Mouse (Mus musculus): ENCODE results near the gene St6gal1. TPM values are rescaled to one million over a fixed set of nuclear protein-coding genes. Genes with fewer than 3 reads are reported as not detected.

Gene St6gal1
- polyA plus RNA-seq, 1 experiment from 2014 or later = 15.1 TPM

DNA sequence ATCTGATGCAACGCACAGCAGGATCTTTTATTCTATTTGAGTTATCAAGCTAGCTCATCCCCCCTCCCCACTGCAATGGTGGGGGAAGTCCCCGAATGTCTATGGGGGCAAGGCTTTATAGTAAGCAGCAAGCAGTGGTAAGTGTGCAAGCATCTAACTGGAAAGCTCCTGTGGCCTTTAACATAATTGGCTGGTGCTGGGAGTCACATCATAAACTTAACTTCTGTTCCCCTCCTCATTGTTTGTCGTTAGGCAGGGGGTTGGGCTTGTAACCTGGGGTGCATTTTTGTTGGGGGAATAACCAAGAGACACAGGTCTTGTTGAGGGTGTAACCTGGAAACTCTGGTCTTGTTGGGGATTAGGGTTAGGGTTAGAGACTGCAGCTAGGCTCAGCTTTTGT, 3.9 kb downstream of the St6gal1 start:
- no peak for ATAC-seq
- Histone ChIP-seq H3K27me3 (replicated peaks; ENCODE audit: control insufficient read depth, insufficient read depth, low read length) (0 out of 2 replicates have a peak, but pooled peaks cover 2% of the 10 kb centered on the region), H3K4me2 (ENCODE audit: low read depth, low read length) (no peak overlapping the region), H3K27ac (ENCODE audit: low read length) (no peak overlapping the region), H3K4me1 (ENCODE audit: control insufficient read depth, insufficient read depth, low read length) (peaks cover 23% of the 10 kb centered on the region), H3K4me3 (ENCODE audit: low read length) (no peak overlapping the region), H3K36me3 (ENCODE audit: control insufficient read depth, insufficient read depth, low read length) (no peaks in the 10 kb centered on the region), H3K9ac (ENCODE audit: low read depth, low read length) (no peak overlapping the region), H3K9me3 (ENCODE audit: control insufficient read depth, low read length) (no peaks in the 10 kb centered on the region)
- WGBS = 46% methylated on average over 3 of the region's 3 CpGs

DNA sequence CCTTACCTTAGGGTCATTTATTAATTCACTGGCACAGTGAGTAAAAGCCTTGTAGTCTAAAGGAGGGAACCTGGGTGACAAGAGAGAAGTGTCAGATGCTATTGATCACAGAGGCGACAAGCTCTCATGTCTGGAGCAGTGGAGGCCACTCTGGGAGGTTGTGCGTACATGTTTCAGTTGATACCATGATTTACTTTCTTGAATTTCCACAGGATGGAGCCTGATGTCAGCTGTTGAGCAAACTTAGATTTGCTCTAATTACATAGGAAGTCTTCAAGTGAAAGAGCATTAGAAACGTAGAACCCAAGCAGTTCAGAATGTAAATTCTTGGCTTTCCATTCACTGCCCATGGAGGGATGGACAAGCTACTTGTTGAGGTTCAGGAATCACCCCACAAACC, 5.4 kb downstream of the St6gal1 start:
- Histone ChIP-seq H3K27me3 (replicated peaks; ENCODE audit: control insufficient read depth, insufficient read depth, low read length) (no peaks in the 10 kb centered on the region), H3K9ac (ENCODE audit: low read depth, low read length) (no peak overlapping the region)
- WGBS = 76% methylated on average over 3 of the region's 3 CpGs

DNA sequence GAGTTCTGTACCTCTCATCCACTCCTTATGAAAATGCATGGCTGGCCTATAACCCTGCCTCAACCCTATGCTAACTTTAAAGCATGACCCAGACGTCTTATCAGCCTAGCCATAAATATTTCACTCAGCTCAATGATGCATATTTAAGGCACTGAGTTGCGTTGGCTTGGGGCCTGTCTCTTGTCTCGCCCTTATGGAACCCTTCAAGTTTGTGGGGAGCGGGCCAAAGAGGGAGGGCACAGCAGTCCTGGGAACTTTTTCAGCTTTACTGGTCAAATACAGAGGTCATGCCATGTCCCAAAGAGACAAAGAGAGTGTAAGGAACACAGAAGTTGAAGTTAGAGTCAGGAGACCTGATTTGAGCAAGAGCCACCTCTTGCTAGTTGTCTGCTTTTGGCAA, 6.6 kb downstream of the St6gal1 start:
- H3K4me1 ChIP-seq (ENCODE audit: control insufficient read depth, insufficient read depth, low read length) = peaks cover 16% of the 10 kb centered on the region; the same call in 1 of the 2 replicates
- H3K9me3 ChIP-seq (ENCODE audit: control insufficient read depth, low read length) = no peaks in the 10 kb centered on the region
- WGBS = 46% methylated on average over 4 of the region's 4 CpGs
- no peak for ATAC-seq
- no peak overlapping the region for H3K4me2 ChIP-seq (ENCODE audit: low read depth, low read length)
- H3K4me3 ChIP-seq (ENCODE audit: low read length) = no peak overlapping the region
- H3K27ac ChIP-seq (ENCODE audit: low read length) = no peak overlapping the region
- no peaks in the 10 kb centered on the region for H3K36me3 ChIP-seq (ENCODE audit: control insufficient read depth, insufficient read depth, low read length)
- H3K9ac ChIP-seq (ENCODE audit: low read depth, low read length) = no peak overlapping the region
- H3K27me3 ChIP-seq (replicated peaks; ENCODE audit: control insufficient read depth, insufficient read depth, low read length) = no peaks in the 10 kb centered on the region

More for the DNA sequence above, 5.4 kb downstream of the St6gal1 start:
- no peak overlapping the region for H3K4me3 ChIP-seq (ENCODE audit: low read length)
- no peaks in the 10 kb centered on the region for H3K36me3 ChIP-seq (ENCODE audit: control insufficient read depth, insufficient read depth, low read length)
- no peak overlapping the region for H3K27ac ChIP-seq (ENCODE audit: low read length)
- ATAC-seq = no peak
- no peaks in the 10 kb centered on the region for H3K9me3 ChIP-seq (ENCODE audit: control insufficient read depth, low read length)
- H3K4me2 ChIP-seq (ENCODE audit: low read depth, low read length) = no peak overlapping the region
- H3K4me1 ChIP-seq (ENCODE audit: control insufficient read depth, insufficient read depth, low read length) = peaks cover 16% of the 10 kb centered on the region; the same call in 1 of the 2 replicates

DNA sequence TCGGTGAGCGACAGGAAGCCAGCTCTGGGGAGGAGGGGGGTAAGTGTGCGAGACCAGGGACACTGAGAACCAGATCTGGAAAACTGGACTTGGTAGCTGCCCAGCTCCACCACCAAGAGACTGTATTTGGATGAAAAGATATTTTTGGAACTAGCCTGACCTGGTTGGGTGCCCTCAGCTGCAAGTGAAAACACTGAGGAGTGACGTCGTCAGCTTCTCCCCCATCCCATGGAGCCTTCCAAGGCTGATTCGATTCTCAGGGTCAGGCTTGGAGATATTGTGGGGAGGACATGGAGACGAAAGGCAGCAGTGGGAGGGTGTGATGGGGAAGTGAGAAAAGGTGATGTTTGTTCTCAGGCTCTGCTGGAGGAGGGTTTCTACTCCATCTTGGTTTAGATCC, 8.2 kb downstream of the St6gal1 start:
- Histone ChIP-seq H3K27me3 (replicated peaks; ENCODE audit: control insufficient read depth, insufficient read depth, low read length) (no peaks in the 10 kb centered on the region), H3K9me3 (ENCODE audit: control insufficient read depth, low read length) (no peaks in the 10 kb centered on the region), H3K4me1 (ENCODE audit: control insufficient read depth, insufficient read depth, low read length) (peaks cover 16% of the 10 kb centered on the region), H3K4me2 (ENCODE audit: low read depth, low read length) (no peak overlapping the region), H3K27ac (ENCODE audit: low read length) (0 out of 2 replicates have a peak overlapping the region, but pooled peaks have one; percentile 9), H3K9ac (ENCODE audit: low read depth, low read length) (no peak overlapping the region), H3K36me3 (ENCODE audit: control insufficient read depth, insufficient read depth, low read length) (no peaks in the 10 kb centered on the region), H3K4me3 (ENCODE audit: low read length) (no peak overlapping the region)
- ATAC-seq = no peak; the same call in 1 of the 2 replicates
- 51% methylated on average over 7 of the region's 7 CpGs for WGBS

DNA sequence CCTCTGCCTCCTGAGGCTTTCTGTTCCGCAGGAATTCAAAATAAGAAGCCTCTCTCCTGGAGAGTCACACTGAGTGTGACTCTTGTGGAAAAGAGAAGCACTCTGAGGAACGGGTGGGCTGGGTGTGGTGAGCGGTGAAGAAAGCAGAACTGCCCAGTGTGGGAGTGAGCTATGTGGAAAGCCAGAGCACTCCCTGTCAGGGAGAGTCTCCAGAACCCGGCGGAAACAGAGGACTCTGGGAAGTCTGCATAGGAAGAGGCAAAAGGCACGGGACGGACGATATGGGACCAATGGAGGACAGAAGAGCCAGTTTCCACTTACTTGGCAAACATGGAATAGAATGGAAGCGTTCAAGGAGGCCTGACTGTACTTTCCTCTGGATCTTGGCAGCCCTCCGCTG, 9.0 kb downstream of the St6gal1 start:
- WGBS = 79% methylated on average over 10 of the region's 10 CpGs
- ATAC-seq = peak; percentile 42; the same call in 1 of the 2 replicates
- peak overlapping the region; percentile 37; the same call in 1 of the 2 replicates for H3K27ac ChIP-seq (ENCODE audit: low read length)

DNA sequence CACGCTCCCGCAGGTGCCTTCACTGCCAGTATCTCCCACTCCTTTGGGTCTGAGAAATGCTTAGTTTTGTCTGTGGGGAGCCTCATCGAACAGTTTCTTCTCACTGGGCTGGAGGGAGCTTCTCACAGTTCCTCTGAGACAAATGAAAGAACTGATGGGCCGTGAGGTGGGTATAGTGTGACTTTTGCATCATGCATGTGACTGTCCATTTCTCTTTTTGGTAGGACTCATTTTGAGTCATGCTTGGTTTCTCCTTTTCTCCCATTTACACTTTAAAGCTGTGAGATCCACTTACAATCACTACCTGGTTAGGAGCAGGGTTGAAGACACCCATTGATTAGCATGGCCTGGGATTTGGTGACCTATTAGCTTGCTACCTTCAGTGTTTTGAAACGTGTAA, 10.0 kb downstream of the St6gal1 start:
- no peak overlapping the region for H3K27ac ChIP-seq (ENCODE audit: low read length)
- no peaks in the 10 kb centered on the region for H3K9me3 ChIP-seq (ENCODE audit: control insufficient read depth, low read length)
- no peaks in the 10 kb centered on the region for H3K36me3 ChIP-seq (ENCODE audit: control insufficient read depth, insufficient read depth, low read length)
- no peak overlapping the region for H3K9ac ChIP-seq (ENCODE audit: low read depth, low read length)
- ATAC-seq = no peak
- no peaks in the 10 kb centered on the region for H3K27me3 ChIP-seq (replicated peaks; ENCODE audit: control insufficient read depth, insufficient read depth, low read length)
- no peak overlapping the region for H3K4me3 ChIP-seq (ENCODE audit: low read length)
- WGBS = 82% methylated on average over 5 of the region's 5 CpGs
- peaks cover 20% of the 10 kb centered on the region for H3K4me1 ChIP-seq (ENCODE audit: control insufficient read depth, insufficient read depth, low read length)
- no peak overlapping the region for H3K4me2 ChIP-seq (ENCODE audit: low read depth, low read length)

More for the DNA sequence above, 9.0 kb downstream of the St6gal1 start:
- Histone ChIP-seq H3K9ac (ENCODE audit: low read depth, low read length) (no peak overlapping the region), H3K4me1 (ENCODE audit: control insufficient read depth, insufficient read depth, low read length) (peaks cover 18% of the 10 kb centered on the region), H3K4me2 (ENCODE audit: low read depth, low read length) (no peak overlapping the region), H3K4me3 (ENCODE audit: low read length) (no peak overlapping the region), H3K27me3 (replicated peaks; ENCODE audit: control insufficient read depth, insufficient read depth, low read length) (no peaks in the 10 kb centered on the region), H3K36me3 (ENCODE audit: control insufficient read depth, insufficient read depth, low read length) (no peaks in the 10 kb centered on the region), H3K9me3 (ENCODE audit: control insufficient read depth, low read length) (no peaks in the 10 kb centered on the region)

DNA sequence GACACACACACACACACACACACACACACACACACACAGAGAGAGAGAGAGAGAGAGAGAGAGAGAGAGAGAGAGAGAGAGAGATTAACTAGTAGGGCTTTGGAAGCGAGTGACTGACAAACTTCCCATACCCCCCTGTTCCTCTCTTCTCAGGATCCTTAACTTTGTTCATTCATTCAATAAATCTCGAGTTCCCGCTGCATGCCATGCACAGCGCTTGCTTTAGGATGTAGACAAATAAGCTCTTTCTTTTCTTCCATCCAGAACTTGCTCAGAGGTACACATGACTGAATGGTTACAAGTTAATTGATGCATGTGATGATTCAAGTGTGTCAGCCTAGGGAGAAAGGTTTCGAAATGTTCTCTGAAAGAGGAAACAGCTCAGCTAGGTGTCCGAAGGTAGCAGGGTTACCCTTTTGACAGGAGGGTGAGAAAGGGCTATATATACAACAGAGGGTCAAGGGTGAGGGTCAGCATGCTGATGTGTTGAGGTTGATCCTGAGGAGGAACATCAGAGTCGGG, 10.7 kb downstream of the St6gal1 start:
- Histone ChIP-seq H3K4me1 (ENCODE audit: control insufficient read depth, insufficient read depth, low read length) (peaks cover 27% of the 10 kb centered on the region), H3K27ac (ENCODE audit: low read length) (no peak overlapping the region), H3K4me2 (ENCODE audit: low read depth, low read length) (no peak overlapping the region), H3K27me3 (replicated peaks; ENCODE audit: control insufficient read depth, insufficient read depth, low read length) (no peaks in the 10 kb centered on the region), H3K9ac (ENCODE audit: low read depth, low read length) (no peak overlapping the region), H3K9me3 (ENCODE audit: control insufficient read depth, low read length) (no peaks in the 10 kb centered on the region), H3K36me3 (ENCODE audit: control insufficient read depth, insufficient read depth, low read length) (no peaks in the 10 kb centered on the region), H3K4me3 (ENCODE audit: low read length) (no peak overlapping the region)
- no peak for ATAC-seq
- WGBS = 69% methylated on average over 7 of the region's 7 CpGs

DNA sequence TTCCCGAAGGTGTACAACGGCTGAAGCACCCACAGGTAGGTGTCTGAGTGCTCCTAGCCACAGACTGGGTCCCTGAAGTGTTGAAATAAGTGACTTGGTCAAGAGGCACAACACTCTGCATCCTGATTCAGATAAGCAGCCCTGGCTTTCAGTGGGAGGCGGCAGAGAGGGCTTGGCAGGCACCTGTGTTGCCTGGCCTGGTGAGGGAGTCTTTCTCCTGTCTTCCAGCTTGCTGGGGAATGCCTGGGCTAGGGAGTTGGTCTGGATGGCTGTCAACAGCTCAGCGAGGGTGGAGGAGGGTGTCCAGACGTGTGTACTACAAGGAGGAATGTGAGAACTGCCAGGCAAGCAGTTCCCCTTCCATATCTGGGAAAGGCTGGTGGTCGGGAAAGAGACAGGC, 15.0 kb downstream of the St6gal1 start:
- Histone ChIP-seq H3K4me3 (ENCODE audit: low read length) (no peak overlapping the region), H3K9me3 (ENCODE audit: control insufficient read depth, low read length) (no peaks in the 10 kb centered on the region), H3K4me2 (ENCODE audit: low read depth, low read length) (no peak overlapping the region), H3K4me1 (ENCODE audit: control insufficient read depth, insufficient read depth, low read length) (peaks cover 27% of the 10 kb centered on the region), H3K27ac (ENCODE audit: low read length) (peak overlapping the region; percentile 84; the same call in 1 of the 2 replicates), H3K36me3 (ENCODE audit: control insufficient read depth, insufficient read depth, low read length) (no peaks in the 10 kb centered on the region), H3K27me3 (replicated peaks; ENCODE audit: control insufficient read depth, insufficient read depth, low read length) (no peaks in the 10 kb centered on the region), H3K9ac (ENCODE audit: low read depth, low read length) (no peak overlapping the region)
- ATAC-seq = peak; percentile 26; the same call in 1 of the 2 replicates
- 56% methylated on average over 6 of the region's 6 CpGs for WGBS

DNA sequence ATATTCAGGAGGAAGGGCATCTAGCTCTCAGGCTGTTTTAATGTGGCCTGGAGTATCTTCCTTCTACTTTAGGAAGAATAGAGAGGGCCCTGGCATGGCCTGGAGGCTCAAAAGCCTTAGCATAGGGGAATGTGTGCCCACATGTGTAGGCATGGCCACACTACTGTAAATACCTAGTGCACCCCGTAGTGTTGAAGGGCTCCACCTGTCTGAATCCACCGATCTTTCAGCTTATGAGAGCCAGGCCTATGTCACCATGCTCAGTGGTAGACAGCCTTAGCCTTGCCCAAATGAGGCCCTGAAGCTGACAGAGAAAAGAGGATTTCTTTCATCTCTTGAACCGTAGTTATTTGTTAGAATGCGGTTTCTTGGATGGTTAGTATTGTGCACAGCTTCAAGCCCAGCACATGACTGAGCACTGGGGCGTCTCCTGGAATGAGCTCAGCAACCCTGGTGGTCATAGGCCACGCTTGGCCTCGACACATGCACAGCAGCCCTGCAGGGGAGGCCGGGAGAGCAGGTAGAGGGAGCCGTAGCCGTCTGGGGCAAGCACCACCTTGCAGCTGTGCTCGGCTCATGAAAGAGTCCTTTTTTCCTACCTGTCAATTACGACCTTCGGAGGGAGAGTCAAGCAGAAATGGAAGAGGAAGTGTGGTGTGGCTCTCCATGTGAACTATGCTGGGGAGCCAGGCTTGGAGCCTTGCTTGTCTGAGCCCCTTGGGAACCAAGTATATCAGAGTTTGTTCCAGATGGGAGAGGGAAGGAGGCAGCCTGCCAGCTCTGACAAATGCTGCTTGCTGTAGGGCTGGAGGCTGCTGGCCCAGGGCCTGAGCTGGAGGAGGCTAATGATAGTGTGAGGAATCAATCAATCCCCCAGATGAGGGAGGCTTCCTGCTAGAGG, 15.8 kb downstream of the St6gal1 start:
- H3K27ac ChIP-seq (ENCODE audit: low read length) = peak overlapping the region; percentile 84
- no peaks in the 10 kb centered on the region for H3K36me3 ChIP-seq (ENCODE audit: control insufficient read depth, insufficient read depth, low read length)
- peak; percentile 88 for ATAC-seq
- peaks cover 27% of the 10 kb centered on the region for H3K4me1 ChIP-seq (ENCODE audit: control insufficient read depth, insufficient read depth, low read length)
- no peak overlapping the region for H3K4me2 ChIP-seq (ENCODE audit: low read depth, low read length)
- H3K9ac ChIP-seq (ENCODE audit: low read depth, low read length) = no peak overlapping the region
- no peak overlapping the region for H3K4me3 ChIP-seq (ENCODE audit: low read length)
- no peaks in the 10 kb centered on the region for H3K9me3 ChIP-seq (ENCODE audit: control insufficient read depth, low read length)
- no peaks in the 10 kb centered on the region for H3K27me3 ChIP-seq (replicated peaks; ENCODE audit: control insufficient read depth, insufficient read depth, low read length)
- 33% methylated on average over 13 of the region's 13 CpGs for WGBS

Measured in intestine, embryonic 16.5 days (tissue).